Mouse (Mus musculus) kidney, embryonic 14.5 days (tissue): ENCODE data around the gene Tspan33. TPM values are rescaled to one million over a fixed set of nuclear protein-coding genes. Genes with fewer than 3 reads are reported as not detected.
"Not testable (repeated sequence)": the region's sequence is repeated elsewhere in the genome, so short reads cannot be mapped to it uniquely, and the experiment has no call there.

Experiments
- ATAC-seq: fragments of 200-750 bp; cut with Nextera tagmentation; 2 replicates; pipeline ENCODE4 v1.8.0; 2017; ENCODE audit warnings: moderate number of reproducible peaks, mild to moderate bottlenecking, moderate TSS enrichment, moderate library complexity; ENCODE audit not compliant: low FRiP score, low TSS enrichment
- H3K27ac ChIP-seq: fragments of 300-500 bp; sonication (generic); 2 replicates; pipeline ENCODE4 v1.5.1; 2014; ENCODE audit warnings: low read depth, mild to moderate bottlenecking, low read length, moderate library complexity, mixed read lengths
- H3K27me3 ChIP-seq: fragments of 300-500 bp; sonication (generic); 2 replicates; pipeline ENCODE4 v1.6.1; 2014; ENCODE audit warnings: mild to moderate bottlenecking, low read length; ENCODE audit not compliant: control insufficient read depth, insufficient read depth
- H3K36me3 ChIP-seq: fragments of 300-500 bp; sonication (generic); 2 replicates; pipeline ENCODE4 v1.6.1; 2014; ENCODE audit warnings: low read length, mixed read lengths; ENCODE audit not compliant: control insufficient read depth, insufficient read depth
- H3K4me1 ChIP-seq: fragments of 300-500 bp; sonication (generic); 2 replicates; pipeline ENCODE4 v1.6.1; 2014; ENCODE audit warnings: low read length, mixed read lengths; ENCODE audit not compliant: control insufficient read depth, insufficient read depth
- H3K4me2 ChIP-seq: fragments of 300-500 bp; sonication (generic); replicated peaks from 2 replicates; pipeline ENCODE4 v1.6.1; 2014; ENCODE audit warnings: low read depth, mild to moderate bottlenecking, low read length
- H3K4me3 ChIP-seq: fragments of 300-500 bp; sonication (generic); 2 replicates; pipeline ENCODE4 v1.5.1; 2014; ENCODE audit warnings: mild to moderate bottlenecking, low read length
- H3K9ac ChIP-seq: fragments of 300-500 bp; sonication (generic); 2 replicates; pipeline ENCODE4 v1.6.1; 2014; ENCODE audit warnings: low read depth, mild to moderate bottlenecking, low read length, moderate library complexity
- H3K9me3 ChIP-seq: fragments of 300-500 bp; sonication (generic); 2 replicates; pipeline ENCODE4 v1.6.1; 2016; ENCODE audit warnings: low read length; ENCODE audit not compliant: control insufficient read depth
- WGBS: fragments of 180-500 bp; shearing (Covaris S2); extraction: QIAGEN DNeasy Blood & Tissue Kit; methylation state at CpG from one replicate; pipeline ENCODE4 v1.1.7; 2014; 5-methylcytosine and 5-hydroxymethylcytosine counted together
- polyA plus RNA-seq: library from polyadenylated mRNA; unstranded; fragments of >200 nt; fragmentation: Nextera tagmentation; extraction: Ambion mirVana; gene quantifications from 2 replicates; pipeline ENCODE4 v1.2.1, GENCODE M21; 2014

Gene Tspan33
- polyA plus RNA-seq, 1 experiment from 2014 or later = 10.2 TPM

GRCm38 (mm10) chr6:29671741-29672140 is 22.3 kb upstream of the Tspan33 start:
- no peak for ATAC-seq
- Histone ChIP-seq H3K4me2 (no peak overlapping the region), H3K9me3 (no peaks in the 10 kb centered on the region), H3K9ac (no peak overlapping the region), H3K36me3 (no peaks in the 10 kb centered on the region), H3K27ac (no peak overlapping the region), H3K4me3 (no peak overlapping the region), H3K4me1 (no peaks in the 10 kb centered on the region), H3K27me3 (no peaks in the 10 kb centered on the region)
- WGBS = 11% methylated on average over 3 of the region's 3 CpGs

- Histone ChIP-seq H3K9ac (no peak overlapping the region), H3K4me2 (no peak overlapping the region), H3K9me3 (no peaks in the 10 kb centered on the region), H3K4me3 (no peak overlapping the region), H3K4me1 (no peaks in the 10 kb centered on the region), H3K27me3 (no peaks in the 10 kb centered on the region), H3K27ac (no peak overlapping the region), H3K36me3 (no peaks in the 10 kb centered on the region)
- no peak for ATAC-seq
- 39% methylated on average over 12 of the region's 12 CpGs for WGBS
These were observed 21.2 kb upstream of the Tspan33 start for GRCm38 (mm10) chr6:29672563-29673411.

- H3K27ac ChIP-seq = no peak overlapping the region
- H3K36me3 ChIP-seq = no peaks in the 10 kb centered on the region
- no peak for ATAC-seq
- 49% methylated on average over 2 of the region's 2 CpGs for WGBS
- no peak overlapping the region for H3K4me3 ChIP-seq
- H3K4me1 ChIP-seq = no peaks in the 10 kb centered on the region
- no peaks in the 10 kb centered on the region for H3K9me3 ChIP-seq
- H3K9ac ChIP-seq = no peak overlapping the region
- no peak overlapping the region for H3K4me2 ChIP-seq
- H3K27me3 ChIP-seq = no peaks in the 10 kb centered on the region
These were observed 20.3 kb upstream of the Tspan33 start for GRCm38 (mm10) chr6:29673739-29674138.

GRCm38 (mm10) chr6:29679947-29680550 is 14.0 kb upstream of the Tspan33 start:
- H3K4me1 ChIP-seq, ATAC-seq, H3K9ac ChIP-seq, H3K4me2 ChIP-seq, H3K27ac ChIP-seq, H3K36me3 ChIP-seq, H3K27me3 ChIP-seq, H3K4me3 ChIP-seq, H3K9me3 ChIP-seq: not testable (repeated sequence)
- 85% methylated on average over 9 of the region's 10 CpGs for WGBS

- no peak overlapping the region for H3K4me2 ChIP-seq
- H3K27me3 ChIP-seq = no peaks in the 10 kb centered on the region
- no peaks in the 10 kb centered on the region for H3K36me3 ChIP-seq
- no peaks in the 10 kb centered on the region for H3K9me3 ChIP-seq
- WGBS = 84% methylated on average over 4 of the region's 4 CpGs
- H3K4me1 ChIP-seq = no peaks in the 10 kb centered on the region
- no peak overlapping the region for H3K9ac ChIP-seq
- ATAC-seq = no peak
- H3K4me3 ChIP-seq = no peak overlapping the region
- H3K27ac ChIP-seq = no peak overlapping the region
These were observed 12.2 kb upstream of the Tspan33 start for GRCm38 (mm10) chr6:29681853-29682252.

- H3K27ac ChIP-seq = no peak overlapping the region
- no peaks in the 10 kb centered on the region for H3K4me1 ChIP-seq
- no peak overlapping the region for H3K9ac ChIP-seq
- WGBS = 83% methylated on average over 4 of the region's 4 CpGs
- no peak for ATAC-seq
- H3K36me3 ChIP-seq = no peaks in the 10 kb centered on the region
- no peak overlapping the region for H3K4me3 ChIP-seq
- no peak overlapping the region for H3K4me2 ChIP-seq
- H3K27me3 ChIP-seq = no peaks in the 10 kb centered on the region
- H3K9me3 ChIP-seq = no peaks in the 10 kb centered on the region
These were observed 9.3 kb upstream of the Tspan33 start for GRCm38 (mm10) chr6:29684686-29685085.

GRCm38 (mm10) chr6:29685952-29686351 is 8.1 kb upstream of the Tspan33 start:
- no peak overlapping the region for H3K9ac ChIP-seq
- H3K27ac ChIP-seq = no peak overlapping the region
- no peaks in the 10 kb centered on the region for H3K4me1 ChIP-seq
- H3K36me3 ChIP-seq = no peaks in the 10 kb centered on the region
- WGBS = 81% methylated on average over 4 of the region's 4 CpGs
- no peak overlapping the region for H3K4me2 ChIP-seq
- no peak for ATAC-seq
- no peaks in the 10 kb centered on the region for H3K27me3 ChIP-seq
- H3K9me3 ChIP-seq = no peaks in the 10 kb centered on the region
- H3K4me3 ChIP-seq = no peak overlapping the region

GRCm38 (mm10) chr6:29689458-29689857 is 4.6 kb upstream of the Tspan33 start:
- Histone ChIP-seq H3K4me1 (peaks cover 6% of the 10 kb centered on the region; the same call in 1 of the 2 replicates), H3K9me3 (no peaks in the 10 kb centered on the region), H3K36me3 (no peaks in the 10 kb centered on the region), H3K27ac (no peak overlapping the region), H3K4me3 (no peak overlapping the region), H3K4me2 (no peak overlapping the region), H3K9ac (no peak overlapping the region), H3K27me3 (peaks cover 9% of the 10 kb centered on the region; the same call in 1 of the 2 replicates)
- WGBS = 78% methylated on average over 8 of the region's 8 CpGs
- ATAC-seq = no peak
